Mouse (Mus musculus): ENCODE results near the gene Ezr. TPM values are rescaled to one million over a fixed set of nuclear protein-coding genes. Genes with fewer than 3 reads are reported as not detected.
A peak's percentile ranks its signal among the peaks of the same experiment; 100 is the strongest.

Gene Ezr
- total RNA-seq, 2 experiments from 2014 or later, result 41.7 to 50.5 TPM

GRCm38 (mm10) chr17:6789581-6790118 is 7.1 kb upstream of the Ezr start:
- peak; percentile 56 to 58 for DNase-seq

- DNase-seq, result peak; percentile 52 to 57
Measured at GRCm38 (mm10) chr17:6789103-6789502, 6.5 kb upstream of the Ezr start.

GRCm38 (mm10) chr17:6787241-6787640 is 4.7 kb upstream of the Ezr start:
- DNase-seq, result no peak

DNA sequence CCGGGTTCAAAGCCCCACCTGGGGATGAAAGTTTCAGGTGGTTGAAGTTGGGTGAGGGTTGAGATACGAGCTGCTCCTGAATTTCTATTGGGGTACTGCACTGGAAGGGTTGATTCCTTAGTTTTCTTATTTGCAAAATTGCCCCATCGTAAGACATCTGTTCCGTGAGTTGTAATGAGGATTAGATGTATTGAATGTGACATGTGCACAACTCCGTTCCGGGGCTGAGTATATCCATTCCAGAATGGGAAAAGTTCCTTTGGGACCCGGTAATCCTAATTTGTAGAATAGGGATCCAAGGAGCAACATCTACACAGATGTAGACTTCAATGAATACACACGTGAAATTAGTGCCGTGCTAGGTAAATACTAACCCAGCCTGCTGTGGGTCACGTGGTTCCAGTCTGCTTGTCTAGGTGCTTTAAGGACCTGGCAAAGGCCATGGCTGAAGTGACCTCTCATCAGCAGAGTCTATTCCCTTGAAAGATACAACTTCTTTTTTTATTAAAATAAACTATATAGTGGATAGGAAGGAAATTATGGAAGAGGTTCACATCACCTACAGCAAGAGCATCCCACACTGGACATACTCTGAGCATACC is 1.3 kb upstream of the Ezr start:
- DNase-seq, result no peak

DNA sequence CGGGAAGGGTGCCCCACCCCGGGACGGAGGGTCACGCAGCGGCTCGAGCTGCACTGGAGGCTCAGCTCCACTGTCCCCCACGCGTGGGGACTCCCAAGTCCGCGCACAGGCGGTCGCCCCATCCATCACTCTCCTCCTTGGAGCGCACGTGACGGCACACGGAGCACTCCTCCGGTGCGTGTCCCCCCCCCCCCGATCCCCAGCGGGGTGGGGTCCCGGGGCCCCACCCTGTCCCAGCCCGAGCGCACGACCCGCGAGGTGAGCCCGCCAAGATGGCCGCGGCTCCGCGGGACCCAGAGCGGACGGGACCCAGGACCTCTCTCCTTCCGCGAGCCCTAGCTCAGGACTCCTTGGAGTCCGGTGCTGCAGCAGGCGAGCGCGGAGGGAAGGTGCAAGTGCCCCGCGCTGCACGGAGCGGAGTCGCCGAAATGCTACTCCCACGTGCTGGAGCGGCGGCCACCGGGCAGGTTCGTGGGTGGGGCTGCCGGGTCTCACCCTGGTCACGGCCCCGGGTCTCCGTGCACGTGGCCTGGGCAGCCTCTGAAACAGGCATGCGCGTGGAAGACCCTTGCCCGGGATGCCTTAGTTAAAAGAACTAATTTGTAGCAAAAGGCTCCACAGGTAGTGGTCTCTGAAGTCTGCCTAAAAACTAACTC is 550 bp upstream of the Ezr start:
- DNase-seq, result no peak

DNA sequence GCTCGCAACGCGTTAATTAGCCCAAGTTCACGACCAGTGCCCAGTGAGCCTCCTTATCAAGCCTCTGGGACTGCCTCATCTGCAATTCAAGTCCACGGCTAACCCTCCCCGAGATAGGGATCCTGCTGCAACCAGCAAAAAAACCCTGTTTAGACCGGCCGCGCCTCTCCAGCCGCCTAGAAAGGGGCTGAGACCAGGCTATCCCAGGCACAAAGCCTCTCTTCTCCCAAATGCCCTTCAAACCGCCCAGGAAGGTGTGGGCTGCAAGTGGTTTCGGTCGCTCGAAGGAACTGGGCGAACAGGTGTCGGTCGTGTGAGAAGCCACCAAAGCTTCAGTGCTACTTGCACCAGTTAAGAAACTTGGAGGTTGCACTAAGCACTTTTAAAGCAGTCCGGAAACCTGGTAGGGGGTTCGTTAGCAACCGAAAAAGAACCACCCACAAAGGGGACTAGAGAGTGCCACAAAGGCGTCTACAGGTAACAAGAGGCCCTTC is 504 bp downstream of the Ezr start:
- DNase-seq, result peak in 1 of 2 experiments; percentile 14

- DNase-seq, result no peak
Measured at GRCm38 (mm10) chr17:6781273-6781672, 1.3 kb downstream of the Ezr start.

DNA sequence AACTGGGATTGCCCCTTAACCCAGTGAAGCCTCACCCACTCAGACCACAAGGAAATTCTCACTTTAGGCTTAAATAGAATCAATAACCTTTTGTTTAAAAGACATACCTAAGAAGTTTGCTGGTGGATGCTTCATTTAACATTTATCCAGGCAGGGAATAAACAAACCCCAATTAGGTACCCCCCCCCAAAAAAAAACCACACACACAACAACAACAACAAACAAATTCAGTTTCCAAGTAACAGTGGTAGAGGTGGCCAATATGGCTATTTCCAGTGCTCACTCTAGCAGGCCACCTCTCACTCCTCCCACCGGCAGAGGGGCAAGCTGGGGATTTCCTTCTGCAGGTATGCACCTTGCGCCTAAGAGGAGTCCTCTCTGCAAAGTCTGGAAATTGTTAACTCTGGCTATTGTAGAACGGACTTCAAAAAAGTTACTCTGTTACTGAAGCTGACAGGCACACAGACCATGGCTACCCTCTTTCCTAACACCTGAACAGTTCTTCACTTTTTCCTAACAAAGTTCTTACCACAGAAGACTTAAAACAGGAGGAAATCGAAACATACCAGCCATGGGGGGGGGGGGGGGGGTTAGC is 2.0 kb downstream of the Ezr start:
- DNase-seq, result no peak

GRCm38 (mm10) chr17:6779632-6780031 is 3.0 kb downstream of the Ezr start:
- no peak for DNase-seq

DNA sequence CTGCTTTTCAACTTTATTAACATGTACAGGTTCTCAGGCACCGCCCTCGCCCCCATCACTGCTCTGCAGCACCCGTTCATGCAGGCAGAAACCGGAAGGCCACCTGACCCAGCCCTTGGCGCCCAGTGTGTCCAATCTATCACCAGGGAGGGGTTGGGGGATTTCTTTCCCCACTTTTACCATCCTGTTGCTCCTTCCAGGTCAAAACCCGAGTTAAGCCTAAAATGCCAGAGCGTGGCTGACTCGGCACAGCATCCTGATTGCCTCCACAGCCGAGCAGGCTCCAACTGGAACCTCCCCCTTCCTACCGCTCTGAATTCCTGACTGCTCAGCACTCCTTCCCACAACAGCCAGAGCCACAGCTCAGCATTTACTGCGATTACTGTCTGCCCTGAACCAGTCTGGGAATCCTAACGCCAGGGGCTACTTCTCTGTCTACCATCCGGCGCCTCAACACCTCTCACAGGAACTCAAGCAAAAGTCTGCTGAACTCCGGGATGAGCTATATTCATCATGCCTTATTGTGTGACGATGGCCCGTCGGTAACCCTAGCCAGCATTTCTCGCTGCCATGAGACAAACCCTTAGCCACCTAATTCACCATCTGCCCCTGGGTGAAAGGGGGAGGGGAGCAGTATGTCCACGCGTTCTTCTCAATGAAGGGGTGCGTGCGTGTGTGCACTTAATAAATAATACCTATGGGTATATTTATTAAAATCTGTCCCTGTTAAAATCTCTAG is 3.6 kb downstream of the Ezr start:
- peak in 1 of 2 experiments; percentile 25 for DNase-seq

GRCm38 (mm10) chr17:6778332-6778683 is 4.3 kb downstream of the Ezr start:
- peak in 1 of 2 experiments; percentile 26 for DNase-seq

- DNase-seq, result no peak
Measured at GRCm38 (mm10) chr17:6777629-6778331, 4.8 kb downstream of the Ezr start.

DNA sequence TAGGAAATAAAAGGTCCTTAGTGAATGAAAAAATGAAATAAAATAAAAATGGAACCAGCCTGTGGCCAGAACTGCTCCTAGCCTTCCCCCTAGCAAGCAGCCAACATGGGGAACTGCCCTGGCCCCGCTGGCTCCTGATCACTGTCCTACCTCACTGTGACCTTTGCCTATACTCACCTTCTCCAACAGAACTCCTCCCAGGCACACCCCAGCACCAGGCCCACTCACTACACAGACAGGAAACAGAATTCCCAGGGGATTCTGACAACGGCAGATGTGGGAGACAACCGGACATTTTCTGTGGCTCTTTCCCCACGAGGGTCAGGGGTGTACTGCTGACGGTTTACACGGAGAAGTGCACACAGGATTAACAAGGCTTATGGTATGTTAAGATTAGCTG is 5.5 kb downstream of the Ezr start:
- DNase-seq, result no peak

DNA sequence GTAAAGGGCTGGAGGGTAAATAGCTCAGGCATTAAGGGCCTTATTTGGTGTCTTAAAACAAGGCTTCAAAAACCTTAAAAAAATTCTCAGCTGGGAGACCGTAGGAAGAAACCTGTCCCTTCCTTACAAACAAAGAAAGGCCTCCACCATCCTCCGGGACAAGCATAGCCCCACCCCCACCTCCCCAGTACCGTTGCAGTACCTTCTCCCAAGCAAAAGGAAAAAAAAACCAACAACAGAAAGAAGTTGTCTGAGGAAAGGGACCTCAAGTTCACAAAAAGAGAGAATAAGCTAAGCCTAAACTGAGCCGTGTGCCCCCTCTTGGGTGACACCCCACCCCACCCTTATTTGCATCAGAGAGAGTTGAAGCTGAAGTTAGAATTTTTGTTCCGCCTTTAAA is 6.0 kb downstream of the Ezr start:
- DNase-seq, result no peak

- no peak for DNase-seq
Measured at GRCm38 (mm10) chr17:6776123-6776522, 6.5 kb downstream of the Ezr start.

DNA sequence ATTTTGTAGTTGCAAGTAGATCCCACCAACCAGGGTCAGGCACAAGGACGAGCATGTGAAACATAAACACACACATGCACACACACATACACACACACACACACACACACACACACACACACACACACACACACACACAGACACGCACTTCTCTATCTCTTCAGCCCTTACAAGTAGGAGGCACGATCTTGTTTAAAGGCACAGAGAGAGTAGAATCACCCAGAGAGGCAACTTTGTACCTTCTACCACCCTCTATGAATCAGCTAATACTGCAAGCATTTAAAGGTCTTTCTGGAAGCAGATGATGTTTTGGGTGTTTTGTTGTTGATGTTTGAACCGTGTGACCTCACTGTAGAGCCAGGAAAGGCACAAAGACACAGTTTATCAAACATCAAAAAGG is 6.9 kb downstream of the Ezr start:
- DNase-seq, result no peak

DNA sequence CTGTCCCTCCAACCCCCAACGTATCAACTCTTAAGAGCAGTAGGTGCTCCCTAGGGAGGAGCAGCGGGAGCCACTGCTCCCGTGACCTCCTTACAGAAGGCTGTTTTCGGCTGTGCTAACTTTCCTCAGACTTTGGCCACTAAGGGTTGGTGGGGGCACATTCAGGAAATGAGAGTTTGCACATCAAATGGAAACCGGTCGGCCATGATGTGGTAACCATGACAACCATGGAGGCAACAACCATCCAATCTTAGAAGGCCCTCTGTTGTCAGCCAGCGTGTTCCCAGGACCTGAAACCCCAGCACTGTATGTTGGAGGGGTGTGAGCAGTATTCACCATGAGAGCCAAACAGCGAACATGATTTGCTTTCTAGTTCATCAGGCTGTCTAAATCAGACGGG is 7.4 kb downstream of the Ezr start:
- DNase-seq, result no peak

DNA sequence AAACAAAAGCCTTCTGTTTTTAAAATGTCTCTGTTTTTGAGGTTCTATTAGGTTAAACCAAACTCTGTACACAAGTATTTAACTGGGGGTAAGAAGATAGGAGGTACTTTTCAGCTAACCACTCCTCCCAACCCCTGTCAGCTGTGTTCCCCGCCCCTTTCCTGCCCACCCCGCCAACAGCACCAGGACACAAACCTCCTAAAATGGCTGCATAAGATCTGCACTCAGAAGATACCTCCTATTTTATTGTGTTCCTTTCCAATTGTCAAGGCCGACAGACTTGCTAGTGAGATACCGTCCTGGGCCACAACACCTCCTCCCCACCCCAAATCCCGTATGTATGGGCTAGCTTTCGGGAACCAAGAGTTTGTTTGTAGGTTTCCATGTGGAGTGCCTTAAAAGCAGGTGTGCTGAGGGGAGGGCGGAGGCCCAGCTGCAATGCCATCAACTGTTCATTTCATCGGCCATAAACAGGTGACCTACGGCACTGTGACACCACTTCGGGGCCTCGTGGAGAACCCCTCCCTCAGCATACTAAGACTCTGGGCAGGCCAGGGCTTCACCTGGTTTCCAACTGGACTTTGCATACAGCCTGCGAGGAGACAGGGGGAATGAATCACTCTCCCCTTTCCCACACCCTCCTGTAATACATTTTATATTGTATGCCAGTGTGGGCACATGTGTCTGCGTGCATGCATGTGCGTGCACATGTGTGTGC is 9.2 kb downstream of the Ezr start:
- no peak for DNase-seq

DNA sequence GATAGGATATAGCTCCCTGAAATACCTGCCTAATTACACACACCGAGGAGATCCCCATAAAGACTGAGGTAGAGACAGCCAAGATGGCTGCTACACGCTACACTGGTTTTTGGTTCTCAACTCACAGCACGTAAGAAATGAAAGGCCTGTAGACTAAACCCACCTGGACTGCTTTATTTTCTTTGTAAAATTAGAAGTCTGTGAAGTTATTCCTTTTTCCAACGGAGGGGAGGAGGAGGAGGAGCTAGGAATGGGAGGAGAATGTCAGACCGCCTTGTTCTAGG is 10.2 kb downstream of the Ezr start:
- no peak for DNase-seq

DNA sequence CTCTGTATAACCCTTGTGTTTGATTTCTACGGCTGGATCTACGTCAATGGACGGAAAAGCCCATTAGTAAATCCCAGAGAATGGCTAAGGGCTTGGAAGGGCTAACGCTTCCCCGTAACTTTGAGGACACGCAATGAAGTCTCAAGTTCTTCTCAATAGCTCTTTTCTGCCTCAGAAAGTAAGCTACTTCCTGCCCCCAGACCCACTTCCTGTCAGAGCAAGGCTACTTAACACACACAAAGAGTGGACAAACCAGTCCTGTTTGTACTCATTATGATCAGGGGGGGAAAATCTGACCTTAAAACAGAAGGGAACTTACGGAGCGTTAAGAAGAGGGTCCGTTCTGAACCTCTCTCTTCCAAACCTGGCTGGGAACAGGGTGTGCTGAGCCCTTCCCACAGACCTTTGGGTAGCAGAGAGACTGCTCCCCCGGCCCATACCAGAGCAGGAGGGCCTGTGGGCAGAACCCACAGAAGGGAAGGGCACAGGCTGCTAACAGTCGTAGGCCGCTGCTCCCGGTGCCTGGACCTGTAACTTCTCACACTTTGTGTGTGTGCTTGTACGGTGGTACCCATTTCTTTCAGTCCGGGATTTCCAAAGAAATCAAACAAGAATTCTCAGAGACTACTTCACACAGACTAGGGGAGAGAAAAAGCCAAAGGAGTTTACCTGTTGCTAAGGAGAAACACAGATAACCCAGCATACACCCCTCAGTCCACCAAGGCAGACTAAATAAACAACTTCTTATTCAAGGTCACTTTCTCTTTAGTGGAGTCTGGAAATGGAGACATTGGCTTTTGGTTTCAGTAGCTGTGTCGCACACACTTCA is 10.7 kb downstream of the Ezr start:
- DNase-seq, result no peak

DNA sequence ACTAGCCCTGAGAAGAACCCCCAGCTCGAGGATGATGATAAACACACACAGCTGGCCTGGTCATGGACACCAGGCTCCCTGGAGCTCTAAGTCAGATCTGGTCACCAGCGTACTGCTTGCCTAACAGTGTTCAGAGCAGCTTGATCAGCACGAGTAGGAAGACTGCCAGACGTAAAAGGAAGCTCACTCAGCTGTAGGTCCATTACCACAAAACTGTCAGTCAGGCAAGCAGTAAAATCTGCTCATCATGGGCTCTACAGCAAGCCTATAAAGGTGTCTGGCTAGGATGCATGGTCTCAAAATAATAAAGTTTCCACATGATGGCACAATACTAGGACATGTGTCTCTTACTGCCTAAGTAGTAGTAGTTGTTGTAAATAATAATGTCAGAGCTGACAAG is 13.0 kb downstream of the Ezr start:
- no peak for DNase-seq

Measured in layer of hippocampus, postnatal 36 days (tissue).